Mouse (Mus musculus) small intestine, adult 2 months (tissue): ENCODE measurements around the gene Stat6.

Experiments used
- CTCF ChIP-seq: fragments of 200-500 bp; IDR thresholded peaks from 2 replicates; pipeline ENCODE4 v1.5.1; 2012; ENCODE audit warnings: low read depth, mild to moderate bottlenecking, control low read depth, inconsistent platforms, low read length, moderate library complexity, mixed read lengths; ENCODE audit not compliant: insufficient replicate concordance, insufficient read length; ENCODE audit errors: extremely low read depth
- POLR2A ChIP-seq: fragments of 200-500 bp; IDR thresholded peaks from 2 replicates; pipeline ENCODE4 v1.6.1; 2012; ENCODE audit warnings: low read depth, mild to moderate bottlenecking, control low read depth, inconsistent platforms, low read length, moderate library complexity

GRCm38 (mm10) chr10:127623439-127624216, 19.2 kb upstream of the Stat6 start:
- TF ChIP-seq CTCF (no peak), POLR2A (no peak)
